12 mouse cellular contexts compared by ENCODE assay signal in genomic region chr16:6889221-6889620, GRCm38 (mm10).
DNase-seq lines count a peak whose midpoint lies in the region; ATAC-seq and TF ChIP-seq lines count a peak whose summit lies in the region.
"Had no signal": no experiment of that assay in that cellular context is flagged by ENCODE, and none has a peak within 500 bp of the region (broad histone marks: within the 10 kb centered on the region; RNA-seq: fewer than 3 reads in every experiment).

No protein-coding gene starts in this region.

- no peaks in the 10 kb centered on the region for H3K4me1 ChIP-seq in embryonic facial prominence, embryonic 14.5 days (ENCODE audit: control insufficient read depth, insufficient read depth, low read length)
- H3K4me1 ChIP-seq in embryonic facial prominence, embryonic 10.5 days: peaks cover 15% of the 10 kb centered on the region
- H3K4me1 ChIP-seq: liver, embryonic 15.5 days had no signal

- TF ChIP-seq POLR2A in myocyte (IDR thresholded peaks at IDR 0.05; ENCODE audit: insufficient read length, low read depth): no peak

- no peaks in the 10 kb centered on the region for H3K27me3 ChIP-seq in embryonic facial prominence, embryonic 14.5 days (replicated peaks; ENCODE audit: control insufficient read depth, insufficient read depth, low read length)
- H3K27me3 ChIP-seq in embryonic facial prominence, embryonic 10.5 days (replicated peaks; ENCODE audit: low read depth, poor library complexity, severe bottlenecking): no peaks in the 10 kb centered on the region
- H3K27me3 ChIP-seq in myocyte (ENCODE audit: control insufficient read depth, insufficient read depth, insufficient read length): no peaks in the 10 kb centered on the region
- H3K27me3 ChIP-seq: forebrain, embryonic 13.5 days; liver, embryonic 15.5 days had no signal

- H3K79me2 ChIP-seq in myocyte (ENCODE audit: control insufficient read depth, insufficient read depth): no peaks in the 10 kb centered on the region

- no peak overlapping the region for H3K9ac ChIP-seq in embryonic facial prominence, embryonic 14.5 days (ENCODE audit: low read depth, low read length)
- H3K9ac ChIP-seq: forebrain, embryonic 13.5 days; liver, embryonic 15.5 days had no signal

- H3K9me3 ChIP-seq in embryonic facial prominence, embryonic 14.5 days (ENCODE audit: control insufficient read depth, low read length): no peaks in the 10 kb centered on the region
- H3K9me3 ChIP-seq in embryonic facial prominence, embryonic 10.5 days: no peaks in the 10 kb centered on the region
- H3K9me3 ChIP-seq: forebrain, embryonic 13.5 days; liver, embryonic 15.5 days had no signal

- DNase-seq in embryonic facial prominence, embryonic 14.5 days (ENCODE audit: low spot score): peak; percentile 31
- no peak for DNase-seq in embryonic facial prominence, embryonic 10.5 days (ENCODE audit: low spot score)
- peak; percentile 79 for DNase-seq in right cerebral cortex, adult 18-20 months
- DNase-seq in right cerebral cortex, postnatal 10 days (ENCODE audit: low spot score in 2 of 2): no peak
- DNase-seq in kidney, postnatal 14 days: peak; percentile 5
- DNase-seq in neural tube, embryonic 10.5 days (ENCODE audit: extremely low spot score, low spot score): no peak
- no peak for DNase-seq in layer of hippocampus, adult 9-10 months (ENCODE audit: low spot score)
- DNase-seq: layer of hippocampus, postnatal 36 days had no signal

- H3K4me3 ChIP-seq in embryonic facial prominence, embryonic 14.5 days (ENCODE audit: low read depth, low read length): no peak overlapping the region
- H3K4me3 ChIP-seq in embryonic facial prominence, embryonic 10.5 days: no peak overlapping the region
- no peak overlapping the region for H3K4me3 ChIP-seq in myocyte
- H3K4me3 ChIP-seq: forebrain, embryonic 13.5 days; liver, embryonic 15.5 days had no signal

- no peaks in the 10 kb centered on the region for H3K36me3 ChIP-seq in embryonic facial prominence, embryonic 14.5 days (ENCODE audit: control insufficient read depth, insufficient read depth, low read length)
- H3K36me3 ChIP-seq in embryonic facial prominence, embryonic 10.5 days (replicated peaks): no peaks in the 10 kb centered on the region
- H3K36me3 ChIP-seq in myocyte (ENCODE audit: control insufficient read depth, insufficient read depth): no peaks in the 10 kb centered on the region
- H3K36me3 ChIP-seq: liver, embryonic 15.5 days had no signal

- H3ac ChIP-seq in myocyte (ENCODE audit: control insufficient read depth, insufficient read length): no peak overlapping the region

- ATAC-seq in embryonic facial prominence, embryonic 14.5 days (ENCODE audit: low read depth): no peak
- ATAC-seq: forebrain, embryonic 13.5 days; hindbrain, postnatal 0 days had no signal

- 43% methylated on average over 4 of the region's 4 CpGs for WGBS in embryonic facial prominence, embryonic 14.5 days
- 58% methylated on average over 4 of the region's 4 CpGs for WGBS in embryonic facial prominence, embryonic 10.5 days

- H3K4me2 ChIP-seq in embryonic facial prominence, embryonic 14.5 days (ENCODE audit: low read depth, low read length): no peak overlapping the region
- peak overlapping the region; percentile 75 for H3K4me2 ChIP-seq in myocyte (ENCODE audit: low read depth)
- H3K4me2 ChIP-seq: forebrain, embryonic 13.5 days; liver, embryonic 15.5 days had no signal

- H3K27ac ChIP-seq in embryonic facial prominence, embryonic 14.5 days (replicated peaks; ENCODE audit: low read depth, low read length): no peak overlapping the region
- no peak overlapping the region for H3K27ac ChIP-seq in embryonic facial prominence, embryonic 10.5 days (replicated peaks)
- H3K27ac ChIP-seq: forebrain, embryonic 13.5 days; hindbrain, postnatal 0 days; liver, embryonic 15.5 days had no signal

TF ChIP-seq in myocyte, 11 proteins besides CTCF, POLR2A, EP300 and RAD21:
- no peak for TF ChIP-seq USF1 (IDR thresholded peaks at IDR 0.05; ENCODE audit: low read depth)
- peak in 2 of 3 experiments; percentile 15 to 29 for TF ChIP-seq MYOD1 (IDR thresholded peaks at IDR 0.05; ENCODE audit: control insufficient read depth in 1 of 3, insufficient read length in 2 of 3, low read depth in 2 of 3)
- peak; percentile 68 for TF ChIP-seq SRF (IDR thresholded peaks at IDR 0.05; ENCODE audit: control insufficient read depth, insufficient read length, low read depth)
- no peak for TF ChIP-seq TCF3 (IDR thresholded peaks at IDR 0.05; ENCODE audit: insufficient read length, low read depth)
- no peak for TF ChIP-seq REST (IDR thresholded peaks at IDR 0.05; ENCODE audit: insufficient read depth, insufficient read length)

Comparison
In these comparisons a context has a peak if more than half of its experiments do, and no peak if none do; other contexts are left out.
1. DNase-seq: peak in embryonic facial prominence, embryonic 14.5 days (single experiment), right cerebral cortex, adult 18-20 months (single experiment) and kidney, postnatal 14 days (single experiment); none in embryonic facial prominence, embryonic 10.5 days (single experiment), right cerebral cortex, postnatal 10 days (0 of 2), neural tube, embryonic 10.5 days (single experiment) and layer of hippocampus, adult 9-10 months (single experiment).